Mouse (Mus musculus) gastrocnemius, adult 2 months (tissue): ENCODE measurements at regions not wholly inside any gene's neighbourhood (a gene's known extent, or its start where the extent isn't known, plus 50 kb on each side); places are given as distances from the start of the nearest gene placed in this dataset.

Experiments used
- DNase-seq: peaks from one replicate; pipeline ENCODE4 v3.0.0; 2022
- H3K27ac ChIP-seq: fragments of 200-600 bp; 2 replicates; pipeline ENCODE4 v1.8.1; 2022; ENCODE audit warnings: mild to moderate bottlenecking
- H3K4me3 ChIP-seq: fragments of 200-600 bp; 2 replicates; pipeline ENCODE4 v1.8.1; 2022; ENCODE audit warnings: mild to moderate bottlenecking, moderate library complexity
- CTCF ChIP-seq: fragments of 200-600 bp; IDR thresholded peaks from 2 replicates; pipeline ENCODE4 v1.8.1; 2022; ENCODE audit warnings: antibody characterized with exemption, mild to moderate bottlenecking, moderate library complexity
- intact Hi-C: fragments of 180-260 bp; cut with DNase I; formaldehyde crosslinking; loops from one replicate; pipeline ENCODE4 v1.15.1; 2025

DNA sequence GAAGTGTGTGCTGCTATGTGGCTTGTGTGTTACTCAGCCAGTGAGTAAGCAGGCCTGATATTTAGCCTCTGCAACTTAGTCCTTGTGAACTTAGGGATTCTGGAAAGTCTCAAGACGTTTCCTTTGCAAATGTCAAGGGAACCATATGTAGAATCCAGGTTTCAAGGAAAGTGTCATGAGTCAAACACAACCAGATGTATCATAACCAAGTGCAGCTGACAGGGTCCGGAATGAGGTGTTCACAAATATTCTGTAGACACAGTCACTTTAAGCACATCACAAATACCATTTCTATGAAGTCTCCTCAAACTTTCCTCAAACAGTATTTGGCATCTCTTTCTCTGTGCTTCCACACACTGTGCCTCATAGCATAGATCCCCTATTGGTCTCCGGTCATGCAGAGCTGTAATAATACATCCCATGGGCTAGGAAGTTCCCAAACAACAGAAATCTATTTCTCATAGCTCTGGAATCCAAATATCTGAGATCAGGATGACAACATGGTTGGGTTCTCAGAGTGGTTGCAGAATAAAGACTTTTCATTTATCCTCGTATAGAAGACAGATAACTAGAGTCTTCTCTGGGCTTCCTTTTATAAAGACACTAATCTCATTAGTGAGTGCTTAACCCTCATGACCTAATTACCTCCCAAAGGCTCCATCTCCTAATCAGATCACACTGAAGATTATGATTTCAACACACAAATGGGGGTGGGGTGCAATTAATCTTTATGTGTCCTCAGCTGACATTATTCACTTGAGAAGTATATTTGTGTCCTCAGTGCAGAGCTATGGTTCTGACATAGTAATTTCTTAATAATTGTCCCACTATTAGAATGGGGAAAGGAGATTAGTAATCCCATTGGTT is 143.9 kb downstream of the Spry2 start:
- intact Hi-C loops, result no loop called here
- H3K27ac ChIP-seq, result no peak overlapping the region
- DNase-seq, result no peak
- H3K4me3 ChIP-seq, result no peak overlapping the region
- no peak for TF ChIP-seq CTCF

DNA sequence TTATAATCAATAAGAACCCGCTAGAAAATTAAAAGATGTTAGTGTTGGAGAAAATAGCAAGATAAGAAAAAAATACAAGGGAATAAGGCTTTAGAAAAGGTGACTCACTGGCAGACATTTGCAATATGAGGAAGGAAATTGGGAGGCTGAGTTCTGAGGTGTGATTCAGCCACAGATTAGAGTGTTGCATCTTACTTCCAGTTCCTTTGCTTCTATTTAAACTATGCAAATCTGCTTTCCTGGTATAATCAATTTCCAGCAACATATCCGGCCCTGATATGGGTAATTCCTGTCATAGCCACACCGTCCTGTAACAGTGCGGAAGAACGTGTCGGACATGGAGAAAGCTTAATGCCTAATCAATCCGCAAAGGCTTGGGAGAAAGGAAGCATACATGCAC is 144.9 kb downstream of the Spry2 start:
- Histone ChIP-seq H3K4me3 (no peak overlapping the region), H3K27ac (no peak overlapping the region)
- intact Hi-C loops, result no loop called here
- TF ChIP-seq CTCF, result no peak
- DNase-seq, result no peak

DNA sequence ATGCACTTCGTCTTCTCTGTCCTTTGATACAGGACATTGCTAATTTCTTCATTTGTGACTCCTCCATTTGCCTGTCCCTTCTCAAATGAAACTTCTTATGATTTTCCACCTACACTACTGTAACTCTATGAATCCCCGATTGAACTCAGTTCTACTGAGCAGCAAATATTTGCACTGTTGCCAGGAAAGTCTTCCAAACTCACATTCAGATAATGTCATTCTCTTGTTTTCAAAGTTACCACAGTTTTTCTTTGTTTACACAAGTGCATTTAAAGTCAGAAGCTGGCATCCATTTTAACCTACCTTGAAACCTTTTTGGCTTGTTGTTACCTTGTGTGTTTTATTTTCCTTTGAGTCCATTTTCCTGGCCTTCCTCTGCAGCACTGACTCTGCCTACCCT is 152.0 kb downstream of the Spry2 start:
- TF ChIP-seq CTCF, result no peak
- no peak for DNase-seq
- Histone ChIP-seq H3K27ac (peak overlapping the region; percentile 81), H3K4me3 (peak overlapping the region; percentile 35)
- intact Hi-C loops, result no loop called here

DNA sequence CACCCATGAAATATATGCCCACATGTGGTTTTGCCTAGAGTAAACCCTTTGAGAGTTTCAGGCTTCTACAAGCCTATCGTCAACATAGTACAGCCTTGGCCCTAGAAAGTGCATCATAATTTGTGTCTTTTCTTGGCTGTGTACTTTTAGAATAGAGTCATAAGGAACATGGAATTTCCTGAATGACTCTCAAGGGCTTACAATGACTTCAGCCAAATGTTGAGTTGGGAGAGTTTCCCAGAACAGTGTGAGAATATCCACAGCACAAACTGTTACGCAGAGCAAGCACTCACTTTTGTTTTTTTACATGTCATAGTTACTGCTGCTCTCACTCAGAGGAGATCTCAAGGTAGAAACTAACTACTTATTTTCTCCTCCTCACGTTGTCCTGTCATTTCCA is 152.5 kb downstream of the Spry2 start:
- H3K4me3 ChIP-seq, result peak overlapping the region; percentile 35
- peak overlapping the region; percentile 81 for H3K27ac ChIP-seq
- DNase-seq, result no peak
- intact Hi-C loops, result no loop called here
- TF ChIP-seq CTCF, result no peak

DNA sequence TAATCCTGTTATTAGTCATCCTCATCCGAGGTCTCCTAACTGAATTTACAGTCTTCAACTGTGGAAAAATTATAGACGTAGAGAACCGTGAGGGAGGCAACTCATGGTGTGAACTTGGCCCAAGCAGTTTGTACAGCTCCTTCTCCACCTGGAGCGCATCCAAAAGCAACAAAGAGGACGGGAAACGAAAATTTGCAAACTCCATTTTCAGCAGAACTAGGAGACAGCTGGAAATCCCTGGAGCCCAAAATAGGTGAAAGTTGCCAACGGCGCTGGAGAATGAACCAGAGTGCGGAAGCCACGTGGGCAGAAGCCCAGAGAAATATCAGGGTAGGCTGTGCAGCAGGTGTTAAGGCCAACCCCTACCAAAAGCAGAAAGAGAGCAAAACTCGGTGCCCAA is 155.7 kb downstream of the Spry2 start:
- H3K4me3 ChIP-seq, result peak overlapping the region; percentile 40
- TF ChIP-seq CTCF, result no peak
- H3K27ac ChIP-seq, result peak overlapping the region; percentile 60
- peak; percentile 66 for DNase-seq
- intact Hi-C loops, result no loop called here

DNA sequence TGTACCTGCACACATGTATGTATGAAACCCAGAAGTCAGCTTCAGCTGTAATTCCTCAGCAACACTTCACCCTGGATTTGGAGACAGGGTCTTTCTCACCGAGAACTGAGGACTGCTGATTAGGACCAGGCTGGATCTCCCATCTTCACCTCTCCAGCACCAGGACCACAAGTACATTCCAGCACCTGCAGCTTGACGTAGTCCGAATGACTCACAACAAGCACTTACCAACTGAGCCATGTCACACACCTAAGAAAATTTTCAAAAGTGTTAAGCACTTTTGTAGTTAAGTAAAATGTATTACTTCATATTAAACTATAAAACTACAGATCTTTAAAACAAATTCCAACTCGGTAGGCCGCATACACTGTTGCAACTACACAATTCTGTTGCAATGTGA is 158.1 kb downstream of the Spry2 start:
- TF ChIP-seq CTCF, result no peak
- intact Hi-C loops, result loop anchor here (10.0 kb wide), 2 partner anchors 174 to 426 kb away; no protein-coding TSS in a partner anchor
- Histone ChIP-seq H3K4me3 (no peak overlapping the region), H3K27ac (no peak overlapping the region)
- DNase-seq, result no peak

DNA sequence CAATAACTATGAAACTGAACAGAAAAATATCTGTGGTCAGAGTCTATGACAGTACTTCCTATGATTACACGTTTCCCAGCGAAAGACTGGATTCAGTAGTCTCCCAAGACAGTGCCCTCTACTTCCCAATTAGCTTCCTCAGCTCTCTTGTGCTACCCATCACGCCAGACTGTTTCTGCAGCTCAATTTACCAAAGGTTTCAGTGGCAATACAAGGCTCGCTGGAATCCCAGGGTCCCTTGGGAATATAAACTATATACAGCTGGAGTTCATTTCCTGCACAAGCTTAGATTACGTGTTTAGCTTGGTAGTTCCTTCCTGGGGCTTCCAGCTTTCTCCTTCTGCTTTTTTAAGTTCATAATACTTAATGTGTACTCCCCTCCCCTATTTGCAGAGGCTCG is 160.3 kb downstream of the Spry2 start:
- H3K27ac ChIP-seq, result no peak overlapping the region
- intact Hi-C loops, result loop anchor here (10.0 kb wide), 2 partner anchors 172 to 428 kb away; no protein-coding TSS in a partner anchor
- H3K4me3 ChIP-seq, result no peak overlapping the region
- no peak for TF ChIP-seq CTCF
- no peak for DNase-seq

DNA sequence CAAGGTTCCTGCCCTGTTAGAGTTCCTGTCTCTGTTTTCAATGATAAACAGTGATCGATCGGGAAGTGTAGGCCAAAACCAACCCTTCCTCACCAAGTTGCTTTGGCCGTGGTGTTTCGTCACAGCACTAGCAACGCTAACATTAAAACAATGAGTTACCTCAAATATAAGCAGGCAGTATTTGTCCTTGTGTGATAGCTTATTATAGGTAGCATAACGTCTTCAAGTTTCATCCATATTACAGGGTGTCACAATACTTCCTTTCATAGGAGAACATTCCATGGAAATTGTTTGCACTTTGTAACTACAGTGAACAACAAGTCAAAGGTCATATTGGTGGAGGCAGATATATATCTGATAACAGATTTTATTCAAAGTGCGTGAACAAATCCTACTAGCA is 162.3 kb downstream of the Spry2 start:
- no peak for TF ChIP-seq CTCF
- Histone ChIP-seq H3K4me3 (no peak overlapping the region), H3K27ac (peak overlapping the region; percentile 93; the same call in 1 of the 2 replicates)
- DNase-seq, result no peak
- intact Hi-C loops, result loop anchor here (10.0 kb wide), 2 partner anchors 169 to 431 kb away; no protein-coding TSS in a partner anchor

DNA sequence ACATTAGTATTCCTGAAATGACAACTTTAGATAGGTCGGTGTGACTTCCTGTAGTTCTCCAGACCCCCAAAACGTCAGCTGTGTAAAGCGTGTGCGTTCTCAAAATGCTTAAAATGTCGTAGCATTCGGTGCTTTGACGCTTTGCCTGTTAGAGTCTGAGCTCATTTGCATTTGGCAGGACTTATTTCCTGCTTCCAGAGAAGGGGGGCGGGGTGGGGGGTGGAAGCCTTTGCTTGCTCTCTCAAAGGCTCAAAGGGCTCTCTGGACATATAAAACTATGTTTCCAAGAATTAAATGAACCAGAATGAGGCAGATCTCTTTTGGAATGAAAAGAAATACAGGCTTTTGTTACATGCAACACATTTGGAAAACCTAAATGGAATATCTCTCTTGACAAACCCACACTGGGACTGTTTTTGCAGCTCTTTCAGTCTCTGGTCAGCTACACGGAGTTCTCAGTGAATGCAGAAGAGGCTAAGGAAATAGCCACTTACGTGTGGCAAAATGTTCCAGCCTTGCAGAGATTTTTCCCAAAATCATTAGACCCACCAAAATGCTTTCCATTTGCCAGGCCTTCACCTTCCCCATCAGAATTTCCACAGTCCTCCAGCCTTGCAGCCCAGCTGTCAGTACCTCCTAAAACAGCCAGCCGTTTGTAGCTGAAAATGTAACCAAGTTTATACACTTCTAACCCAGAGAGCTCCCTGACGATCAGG is 163.4 kb downstream of the Spry2 start:
- peak overlapping the region; percentile 76 for H3K4me3 ChIP-seq
- H3K27ac ChIP-seq, result peak overlapping the region; percentile 93
- intact Hi-C loops, result loop anchor here (10.0 kb wide), 2 partner anchors 168 to 432 kb away; no protein-coding TSS in a partner anchor
- TF ChIP-seq CTCF, result no peak
- peak; percentile 39 for DNase-seq

DNA sequence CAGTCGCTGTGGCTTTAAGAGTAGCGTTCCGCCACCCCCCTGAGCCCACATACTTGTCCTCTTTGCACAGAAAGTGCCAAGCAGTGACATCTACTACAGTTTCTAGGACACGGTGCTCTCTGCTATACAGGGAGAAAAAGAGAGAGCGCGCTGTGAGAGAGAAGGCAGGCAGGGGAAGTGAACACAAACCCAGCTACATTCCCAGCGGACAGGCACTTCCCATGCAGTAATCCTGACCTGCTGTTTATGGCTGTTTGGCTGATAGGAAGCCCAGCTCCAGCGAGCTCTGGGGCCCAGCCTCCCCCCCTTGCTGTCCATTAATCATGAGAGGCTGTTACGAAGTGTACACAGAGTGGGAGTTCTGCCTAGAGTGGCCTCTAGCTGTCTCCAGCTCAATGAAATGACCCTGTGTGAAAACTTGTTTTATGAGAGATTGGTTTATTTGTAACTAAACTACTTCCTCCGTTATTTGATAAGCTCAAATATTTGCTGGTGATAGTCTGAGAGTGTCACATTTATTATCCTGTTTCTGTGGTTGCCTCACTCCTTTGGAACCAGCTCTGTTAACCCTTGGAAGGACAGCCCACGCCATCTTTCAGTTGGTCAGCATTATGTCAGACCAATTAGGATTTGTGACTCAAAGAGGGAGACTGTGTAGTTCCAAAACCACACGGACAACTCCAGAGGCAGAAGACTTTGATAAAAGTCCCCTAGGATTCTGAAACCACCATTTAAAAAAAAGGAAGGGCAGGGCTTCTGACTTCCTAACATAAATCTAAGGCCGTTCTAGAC is 164.2 kb downstream of the Spry2 start:
- DNase-seq, result peak; percentile 81
- TF ChIP-seq CTCF, result peak; percentile 45
- intact Hi-C loops, result loop anchor here (1.0 to 10.0 kb wide), 3 partner anchors 165 to 432 kb away; no protein-coding TSS in a partner anchor
- Histone ChIP-seq H3K27ac (peak overlapping the region; percentile 93), H3K4me3 (peak overlapping the region; percentile 76)

DNA sequence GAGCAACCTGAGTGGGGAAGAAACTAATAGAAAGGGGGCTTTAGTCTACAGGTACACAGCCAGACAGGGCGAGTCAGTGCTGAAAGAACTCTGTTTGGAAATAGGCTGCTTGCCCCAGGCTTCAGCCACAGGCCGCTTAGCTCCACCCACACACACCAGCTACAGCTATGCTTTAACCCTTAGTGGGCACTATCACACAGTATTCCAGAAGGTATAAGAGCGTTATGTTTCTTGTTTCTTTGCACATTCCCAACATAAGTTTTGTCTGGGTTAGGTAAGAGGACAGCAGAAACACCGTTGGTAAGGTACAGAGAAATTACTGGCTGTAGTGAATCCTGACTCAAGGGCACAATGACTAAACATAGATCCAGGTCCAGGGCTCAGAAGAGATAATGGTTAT is 165.8 kb downstream of the Spry2 start:
- Histone ChIP-seq H3K27ac (peak overlapping the region; percentile 93), H3K4me3 (peak overlapping the region; percentile 76)
- DNase-seq, result peak; percentile 52
- intact Hi-C loops, result loop anchor here (2.0 to 10.0 kb wide), 3 partner anchors 54 to 434 kb away; no protein-coding TSS in a partner anchor
- no peak for TF ChIP-seq CTCF

DNA sequence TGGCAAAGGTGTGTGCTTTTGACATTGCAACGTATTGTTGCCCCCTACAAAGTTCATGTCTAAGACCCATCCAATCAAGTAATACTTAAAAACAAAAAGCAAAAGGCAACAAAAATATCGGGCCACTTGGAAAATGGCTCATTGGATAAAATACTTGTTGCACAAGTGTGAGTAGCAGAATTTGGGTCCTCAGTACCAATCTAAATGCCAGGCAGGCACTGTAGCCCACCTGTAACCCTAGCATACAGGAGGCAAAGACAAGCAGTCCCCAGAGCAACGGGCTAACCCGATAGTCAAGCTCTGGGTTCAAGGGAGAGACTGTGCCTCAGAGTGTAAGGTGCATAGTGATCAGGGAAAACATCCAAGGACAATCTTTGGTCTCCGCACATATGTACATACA is 167.8 kb downstream of the Spry2 start:
- intact Hi-C loops, result no loop called here
- no peak overlapping the region for H3K27ac ChIP-seq
- no peak for DNase-seq
- no peak for TF ChIP-seq CTCF
- no peak overlapping the region for H3K4me3 ChIP-seq
